Mouse (Mus musculus) lung, postnatal 0 days (tissue): ENCODE results near the gene Wls.

Experiments used
- CTCF ChIP-seq: IDR thresholded peaks from 2 replicates; pipeline ENCODE4 v1.5.1; 2016; ENCODE audit warnings: antibody characterized with exemption, mild to moderate bottlenecking
- EP300 ChIP-seq: IDR thresholded peaks from 2 replicates; pipeline ENCODE4 v1.6.1; 2016; ENCODE audit warnings: antibody characterized with exemption, mild to moderate bottlenecking, control low read depth

DNA sequence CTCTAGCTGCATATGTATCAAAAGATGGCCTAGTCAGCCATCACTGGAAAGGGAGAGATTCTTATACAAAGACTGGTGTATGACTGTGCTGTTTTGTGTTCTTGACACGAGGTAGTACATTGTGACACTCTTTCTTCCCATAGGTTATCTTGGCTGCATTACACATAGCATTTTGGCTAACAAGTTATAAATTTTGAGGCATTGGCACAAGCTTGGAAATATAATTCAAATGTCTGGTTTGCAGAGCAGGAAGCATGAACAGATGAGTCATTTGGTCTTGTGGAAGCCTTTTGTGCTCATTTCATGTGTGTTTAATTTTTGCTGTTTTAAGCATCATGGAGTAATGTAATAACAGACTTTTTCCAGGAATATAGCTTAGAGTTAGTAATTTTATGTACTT lies 26.2 kb downstream of the Wls start:
- TF ChIP-seq CTCF (no peak), EP300 (no peak)
